In the genomic region with DNA sequence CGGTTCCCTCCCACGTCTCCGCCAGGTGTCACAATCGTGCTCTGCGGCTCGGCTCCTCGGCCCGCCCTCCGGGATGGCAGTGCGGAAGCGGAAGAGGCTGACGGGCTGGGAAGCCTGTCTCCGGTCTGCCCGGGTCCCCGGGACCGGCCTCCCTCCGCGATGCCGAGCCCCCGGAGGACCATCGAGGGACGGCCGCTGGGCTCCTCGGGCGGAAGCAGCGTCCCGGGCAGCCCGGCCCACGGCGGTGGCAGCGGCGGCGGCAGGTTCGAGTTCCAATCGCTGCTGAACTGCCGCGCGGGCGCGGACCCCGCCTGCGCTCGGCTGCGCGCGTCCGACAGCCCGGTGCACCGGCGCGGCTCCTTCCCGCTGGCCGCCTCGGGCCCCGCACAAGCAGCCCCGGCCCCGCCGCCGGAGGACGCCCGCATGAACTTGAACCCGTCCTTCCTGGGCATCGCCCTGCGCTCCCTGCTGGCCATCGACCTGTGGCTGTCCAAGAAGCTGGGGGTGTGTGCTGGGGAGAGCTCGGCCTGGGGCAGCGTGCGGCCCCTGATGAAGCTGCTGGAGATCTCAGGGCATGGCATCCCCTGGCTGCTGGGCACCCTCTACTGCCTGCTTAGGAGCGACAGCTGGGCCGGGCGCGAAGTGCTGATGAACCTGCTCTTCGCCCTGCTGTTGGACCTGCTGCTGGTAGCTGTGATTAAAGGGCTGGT, we compare ENCODE assay signal across 8 mouse cellular contexts. TPM values are rescaled to one million over a fixed set of nuclear protein-coding genes. Genes with fewer than 3 reads are reported as not detected.
DNase-seq lines count a peak whose midpoint lies in the region; ATAC-seq and TF ChIP-seq lines count a peak whose summit lies in the region.

TSS of gene Plpp6 (plus strand) at position 112 of the 710 bp plus-strand sequence.

- peak within 1 kb of the TSS; percentile 84 for H3K9ac ChIP-seq in embryonic facial prominence, embryonic 13.5 days
- H3K9ac ChIP-seq in heart, adult 2 months (ENCODE audit: low read depth, low read length) = peak within 1 kb of the TSS; percentile 86
- peak within 1 kb of the TSS; percentile 80 for H3K9ac ChIP-seq in limb, embryonic 14.5 days (ENCODE audit: low read depth, low read length, severe bottlenecking)
- H3K9ac ChIP-seq in midbrain, embryonic 16.5 days (ENCODE audit: low read depth, low read length) = peak within 1 kb of the TSS; percentile 96

- peak within 1 kb of the TSS; percentile 95 for H3K4me2 ChIP-seq in embryonic facial prominence, embryonic 13.5 days
- H3K4me2 ChIP-seq in limb, embryonic 14.5 days (replicated peaks; ENCODE audit: low read depth, low read length, severe bottlenecking) = peak within 1 kb of the TSS; percentile 95
- peak within 1 kb of the TSS; percentile 97 for H3K4me2 ChIP-seq in midbrain, embryonic 16.5 days (ENCODE audit: low read length)

- under 1% methylated on average over 70 of the region's 73 CpGs for WGBS in embryonic facial prominence, embryonic 13.5 days
- under 1% methylated on average over 73 of the region's 73 CpGs for WGBS in heart, adult 2 months
- under 1% methylated on average over 39 of the region's 73 CpGs for WGBS in limb, embryonic 14.5 days
- WGBS in midbrain, embryonic 16.5 days = under 1% methylated on average over 71 of the region's 73 CpGs
- under 1% methylated on average over 71 of the region's 73 CpGs for WGBS in spleen, adult 2 months

- peaks cover 15% of the 10 kb centered on the region for H3K27me3 ChIP-seq in embryonic facial prominence, embryonic 13.5 days
- no peaks in the 10 kb centered on the region for H3K27me3 ChIP-seq in heart, adult 2 months (ENCODE audit: control insufficient read depth, insufficient read depth, low read length)
- H3K27me3 ChIP-seq in limb, embryonic 14.5 days (ENCODE audit: control insufficient read depth, insufficient read depth, low read length) = no peaks in the 10 kb centered on the region
- no peaks in the 10 kb centered on the region for H3K27me3 ChIP-seq in midbrain, embryonic 16.5 days (ENCODE audit: control insufficient read depth, insufficient read depth, low read depth, low read length)
- H3K27me3 ChIP-seq in spleen, adult 2 months (ENCODE audit: control insufficient read depth, insufficient read depth, low read length) = peaks cover 2% of the 10 kb centered on the region; the same call in 1 of the 2 replicates

- no peak within 1 kb of the TSS for H3K27ac ChIP-seq in embryonic facial prominence, embryonic 13.5 days
- peak within 1 kb of the TSS; percentile 91 for H3K27ac ChIP-seq in heart, adult 2 months
- no peak within 1 kb of the TSS for H3K27ac ChIP-seq in limb, embryonic 14.5 days (replicated peaks; ENCODE audit: low read depth, low read length)
- H3K27ac ChIP-seq in midbrain, embryonic 16.5 days (ENCODE audit: low read length) = peak within 1 kb of the TSS; percentile 84
- peak within 1 kb of the TSS; percentile 57 for H3K27ac ChIP-seq in spleen, adult 2 months (ENCODE audit: insufficient read depth, low read length)

- 0 out of 2 replicates have a peak, but pooled peaks cover 2% of the 10 kb centered on the region for H3K79me2 ChIP-seq in heart, adult 2 months (replicated peaks; ENCODE audit: control insufficient read depth, insufficient read depth, low read length)

- no peaks in the 10 kb centered on the region for H3K36me3 ChIP-seq in embryonic facial prominence, embryonic 13.5 days
- H3K36me3 ChIP-seq in heart, adult 2 months (ENCODE audit: control insufficient read depth, insufficient read depth, low read length) = peaks cover 9% of the 10 kb centered on the region
- no peaks in the 10 kb centered on the region for H3K36me3 ChIP-seq in limb, embryonic 14.5 days (ENCODE audit: control insufficient read depth, insufficient read depth, low read length)
- no peaks in the 10 kb centered on the region for H3K36me3 ChIP-seq in midbrain, embryonic 16.5 days (ENCODE audit: control insufficient read depth, insufficient read depth, low read length)
- H3K36me3 ChIP-seq in spleen, adult 2 months (ENCODE audit: control insufficient read depth, insufficient read depth, low read length) = no peaks in the 10 kb centered on the region

- H3K4me1 ChIP-seq in embryonic facial prominence, embryonic 13.5 days = peaks cover 21% of the 10 kb centered on the region
- peaks cover 9% of the 10 kb centered on the region for H3K4me1 ChIP-seq in heart, adult 2 months (ENCODE audit: control insufficient read depth, insufficient read depth, low read length)
- H3K4me1 ChIP-seq in limb, embryonic 14.5 days (ENCODE audit: control insufficient read depth, insufficient read depth, low read length) = peaks cover 5% of the 10 kb centered on the region
- H3K4me1 ChIP-seq in midbrain, embryonic 16.5 days (ENCODE audit: control insufficient read depth, insufficient read depth, low read length) = peaks cover 22% of the 10 kb centered on the region
- peaks cover 9% of the 10 kb centered on the region for H3K4me1 ChIP-seq in spleen, adult 2 months (ENCODE audit: control insufficient read depth, insufficient read depth, insufficient read length)

- peak; percentile 62 for TF ChIP-seq CTCF in heart, adult 2 months (IDR thresholded peaks at IDR 0.05)
- peak; percentile 30; the same call in 1 of the 2 replicates for TF ChIP-seq CTCF in spleen, adult 2 months (IDR thresholded peaks at IDR 0.05; ENCODE audit: extremely low read depth, insufficient read depth, insufficient read length, insufficient replicate concordance)

- intact Hi-C loops in heart, adult 2 months (cut with DNase I) = loop anchor here (2.0 to 5.0 kb wide), 2 partner anchors 25 to 187 kb away; no protein-coding TSS in a partner anchor

- peak; percentile 75 for TF ChIP-seq EP300 in heart, adult 2 months (IDR thresholded peaks at IDR 0.05; ENCODE audit: insufficient read depth, low read depth, low read length)

- TF ChIP-seq POLR2A in heart, adult 2 months (IDR thresholded peaks at IDR 0.05; ENCODE audit: insufficient read depth, low read depth, low read length) = peak; percentile 75
- TF ChIP-seq POLR2A in limb, embryonic 14.5 days (IDR thresholded peaks at IDR 0.05; ENCODE audit: borderline replicate concordance, extremely low read depth, insufficient read depth, insufficient read length) = 0 out of 2 replicates have a peak, but pooled peaks have one; percentile 47
- TF ChIP-seq POLR2A in spleen, adult 2 months (IDR thresholded peaks at IDR 0.05; ENCODE audit: low read depth, low read length) = peak; percentile 43

- H3K9me3 ChIP-seq in embryonic facial prominence, embryonic 13.5 days = no peaks in the 10 kb centered on the region
- no peaks in the 10 kb centered on the region for H3K9me3 ChIP-seq in limb, embryonic 14.5 days (ENCODE audit: control insufficient read depth, low read length)
- no peaks in the 10 kb centered on the region for H3K9me3 ChIP-seq in midbrain, embryonic 16.5 days (replicated peaks; ENCODE audit: control insufficient read depth, low read length, poor library complexity, severe bottlenecking)

- peak; percentile 78 for DNase-seq in layer of hippocampus, adult 11-12 months (ENCODE audit: low spot score)
- no peak for DNase-seq in layer of hippocampus, adult 9-10 months (ENCODE audit: low spot score)
- DNase-seq in heart, adult 2 months = peak; percentile 87 to 89
- DNase-seq in kidney, adult 8-10 months = peak; percentile 86 to 90
- DNase-seq in limb, embryonic 14.5 days (ENCODE audit: low spot score) = peak; percentile 71
- DNase-seq in spleen, adult 2 months (ENCODE audit: low read depth in 1 of 2, low spot score in 2 of 2) = peak in 1 of 2 experiments; percentile 76

- ATAC-seq in embryonic facial prominence, embryonic 13.5 days (ENCODE audit: insufficient number of reproducible peaks, insufficient read depth, low FRiP score, low TSS enrichment, low read depth) = peak; percentile 82; the same call in 1 of the 2 replicates
- peak; percentile 83 for ATAC-seq in limb, embryonic 14.5 days (ENCODE audit: low FRiP score, low read depth)
- ATAC-seq in midbrain, embryonic 16.5 days = peak; percentile 95

- H3K4me3 ChIP-seq in embryonic facial prominence, embryonic 13.5 days = peak within 1 kb of the TSS; percentile 81
- H3K4me3 ChIP-seq in heart, adult 2 months = peak within 1 kb of the TSS; percentile 83
- peak within 1 kb of the TSS; percentile 80 for H3K4me3 ChIP-seq in limb, embryonic 14.5 days (replicated peaks; ENCODE audit: low read length)
- H3K4me3 ChIP-seq in midbrain, embryonic 16.5 days (ENCODE audit: low read depth, low read length) = peak within 1 kb of the TSS; percentile 90
- peak within 1 kb of the TSS; percentile 84 for H3K4me3 ChIP-seq in spleen, adult 2 months (ENCODE audit: extremely low read depth, insufficient read depth, insufficient read length)

RNA-seq across cellular contexts. Expression of gene Plpp6, which starts in this region (rescaled TPM):
- 6.4 and 6.8 TPM in 2 replicates for polyA plus RNA-seq in embryonic facial prominence, embryonic 13.5 days (2015; fragmentation: Nextera tagmentation; extraction: Ambion mirVana)
- 1 to 10 TPM; 6.6 to 7.4 TPM for total RNA-seq in heart, adult 2 months (2021)
- 4.9 and 6.6 TPM in 2 replicates for polyA plus RNA-seq in heart, adult 2 months (2012; rRNA removed)
- 5.8 and 6.8 TPM in 2 replicates for polyA plus RNA-seq in limb, embryonic 14.5 days (2012; rRNA removed)
- 9.4 and 9.6 TPM in 2 replicates for polyA plus RNA-seq in limb, embryonic 14.5 days (2014; fragmentation: Nextera tagmentation; extraction: Ambion mirVana)
- polyA plus RNA-seq in midbrain, embryonic 16.5 days (2015; fragmentation: Nextera tagmentation; extraction: Ambion mirVana) = 14.8 and 15.2 TPM in 2 replicates
- polyA plus RNA-seq in spleen, adult 2 months (2012; rRNA removed) = 6.6 and 8.7 TPM in 2 replicates

Comparison
In these comparisons a context has a peak if more than half of its experiments do, and no peak if none do; other contexts are left out.
1. H3K27ac ChIP-seq: peak in heart, adult 2 months (single experiment), midbrain, embryonic 16.5 days (single experiment) and spleen, adult 2 months (single experiment); none in embryonic facial prominence, embryonic 13.5 days (single experiment) and limb, embryonic 14.5 days (single experiment).
2. Peak in every context shown above with its lines, with median percentiles within 50 percentile points of each other: ATAC-seq, H3K4me2 ChIP-seq, H3K4me3 ChIP-seq, H3K9ac ChIP-seq and POLR2A ChIP-seq.